Mouse (Mus musculus): ENCODE data around the gene Sec24a. TPM values are rescaled to one million over a fixed set of nuclear protein-coding genes. Genes with fewer than 3 reads are reported as not detected.
"Not testable (repeated sequence)": the region's sequence is repeated elsewhere in the genome, so short reads cannot be mapped to it uniquely, and the experiment has no call there.

Gene Sec24a
- polyA plus RNA-seq, 1 experiment from 2014 or later, result 21.2 TPM

DNA sequence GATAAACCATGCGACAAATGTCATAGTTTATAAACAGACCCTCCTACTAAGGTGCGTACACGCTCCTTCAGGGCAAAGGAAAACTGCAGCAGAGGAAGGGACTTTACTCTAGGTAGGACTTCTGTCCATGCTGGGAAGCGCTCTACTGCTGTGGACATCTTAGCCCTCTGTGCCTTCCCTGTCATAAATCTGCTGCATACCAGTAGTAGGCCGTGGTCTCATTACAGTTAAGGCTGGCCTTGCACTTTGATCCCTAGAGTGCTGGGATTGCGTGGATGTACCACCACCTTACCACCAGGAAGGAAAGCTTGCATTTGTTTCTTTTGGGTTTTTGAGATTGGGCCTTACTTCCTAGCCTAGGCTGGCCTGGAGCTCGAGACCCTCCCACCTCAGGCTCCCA, 27.2 kb upstream of the Sec24a start:
- peak overlapping the region; percentile 21; the same call in 1 of the 2 replicates for H3K27ac ChIP-seq (ENCODE audit: low read length)
- 78% methylated on average over 7 of the region's 7 CpGs for WGBS
- no peak overlapping the region for H3K4me2 ChIP-seq (ENCODE audit: low read depth, low read length)
- ATAC-seq, result peak; percentile 86
- H3K36me3 ChIP-seq (ENCODE audit: control insufficient read depth, insufficient read depth, low read length), result peaks cover 16% of the 10 kb centered on the region
- H3K9ac ChIP-seq (ENCODE audit: low read depth, low read length), result no peak overlapping the region
- H3K4me1 ChIP-seq (ENCODE audit: control insufficient read depth, insufficient read depth, low read length), result peaks cover 4% of the 10 kb centered on the region; the same call in 1 of the 2 replicates
- no peaks in the 10 kb centered on the region for H3K9me3 ChIP-seq (ENCODE audit: control insufficient read depth, low read length)
- H3K27me3 ChIP-seq (replicated peaks; ENCODE audit: control insufficient read depth, insufficient read depth, low read length), result no peaks in the 10 kb centered on the region
- no peak overlapping the region for H3K4me3 ChIP-seq (ENCODE audit: low read length)

DNA sequence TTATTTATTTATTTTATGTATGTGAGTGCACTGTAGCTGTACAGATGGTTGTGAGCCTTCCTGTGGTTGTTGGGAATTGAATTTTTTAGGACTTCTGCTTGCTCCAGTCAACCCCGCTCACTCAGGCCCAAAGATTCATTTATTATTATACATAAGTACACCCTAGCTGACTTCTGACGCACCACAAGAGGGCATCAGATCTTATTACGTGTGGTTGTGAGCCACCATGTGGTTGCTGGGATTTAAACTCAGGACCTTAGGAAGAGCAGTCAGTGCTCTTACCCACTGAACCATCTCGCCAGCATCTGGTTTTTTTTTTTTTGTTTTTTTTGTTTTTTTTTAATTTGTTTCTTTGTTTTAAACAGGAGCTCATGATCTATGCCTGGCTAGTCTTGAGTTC, 26.3 kb upstream of the Sec24a start:
- not testable (repeated sequence) for H3K27me3 ChIP-seq (replicated peaks; ENCODE audit: control insufficient read depth, insufficient read depth, low read length); H3K9ac ChIP-seq (ENCODE audit: low read depth, low read length); ATAC-seq; H3K4me2 ChIP-seq (ENCODE audit: low read depth, low read length); H3K4me1 ChIP-seq (ENCODE audit: control insufficient read depth, insufficient read depth, low read length); H3K4me3 ChIP-seq (ENCODE audit: low read length); H3K9me3 ChIP-seq (ENCODE audit: control insufficient read depth, low read length)
- 86% methylated on average over 4 of the region's 4 CpGs for WGBS
- peak overlapping the region; percentile 71; the same call in 1 of the 2 replicates for H3K27ac ChIP-seq (ENCODE audit: low read length)
- peaks cover 19% of the 10 kb centered on the region for H3K36me3 ChIP-seq (ENCODE audit: control insufficient read depth, insufficient read depth, low read length)

DNA sequence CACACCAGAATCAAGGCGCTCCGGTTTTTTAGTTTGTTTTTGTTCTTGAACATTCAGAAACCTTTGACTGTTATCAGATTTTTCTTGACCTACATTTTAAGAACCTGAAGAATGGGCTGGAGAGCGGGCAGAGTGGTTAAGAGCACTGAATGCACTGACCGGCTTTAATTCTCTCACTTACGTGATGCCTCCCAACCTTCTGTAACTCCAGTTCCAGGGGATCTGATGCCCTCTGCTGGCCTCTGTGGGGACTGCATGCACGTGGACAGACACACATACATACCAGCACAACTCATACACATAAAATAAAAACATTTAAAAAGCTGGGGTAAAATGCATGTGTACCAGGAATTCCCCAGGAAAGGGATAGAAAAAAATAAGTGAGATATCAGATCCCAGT, 22.5 kb upstream of the Sec24a start:
- Histone ChIP-seq H3K9me3 (ENCODE audit: control insufficient read depth, low read length) (no peaks in the 10 kb centered on the region), H3K27me3 (replicated peaks; ENCODE audit: control insufficient read depth, insufficient read depth, low read length) (no peaks in the 10 kb centered on the region), H3K27ac (ENCODE audit: low read length) (no peak overlapping the region), H3K36me3 (ENCODE audit: control insufficient read depth, insufficient read depth, low read length) (peaks cover 9% of the 10 kb centered on the region), H3K4me3 (ENCODE audit: low read length) (no peak overlapping the region), H3K4me2 (ENCODE audit: low read depth, low read length) (no peak overlapping the region), H3K9ac (ENCODE audit: low read depth, low read length) (no peak overlapping the region), H3K4me1 (ENCODE audit: control insufficient read depth, insufficient read depth, low read length) (peaks cover 4% of the 10 kb centered on the region; the same call in 1 of the 2 replicates)
- no peak for ATAC-seq
- 87% methylated on average over 6 of the region's 6 CpGs for WGBS

DNA sequence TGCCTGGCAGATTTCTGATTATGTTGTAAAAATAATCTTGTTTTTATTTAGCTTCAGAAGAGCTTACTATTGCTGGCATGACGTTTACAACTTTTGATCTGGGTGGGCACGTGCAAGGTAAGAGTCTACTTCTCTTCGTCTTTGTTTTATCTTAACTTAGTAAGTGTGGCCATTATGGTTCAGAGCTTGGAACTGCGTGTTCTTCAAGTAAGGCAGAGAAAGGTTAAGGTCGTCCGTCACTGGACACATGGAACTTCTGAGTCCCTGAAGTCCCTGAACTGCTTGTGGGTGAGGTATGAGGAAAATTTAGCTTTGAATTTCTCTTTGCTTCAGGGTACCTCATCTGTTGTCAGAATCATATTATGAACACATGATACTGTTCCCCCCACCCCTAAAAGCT, 19.3 kb upstream of the Sec24a start:
- no peaks in the 10 kb centered on the region for H3K9me3 ChIP-seq (ENCODE audit: control insufficient read depth, low read length)
- H3K27me3 ChIP-seq (replicated peaks; ENCODE audit: control insufficient read depth, insufficient read depth, low read length), result no peaks in the 10 kb centered on the region
- H3K4me2 ChIP-seq (ENCODE audit: low read depth, low read length), result no peak overlapping the region
- H3K9ac ChIP-seq (ENCODE audit: low read depth, low read length), result no peak overlapping the region
- H3K27ac ChIP-seq (ENCODE audit: low read length), result no peak overlapping the region
- 86% methylated on average over 6 of the region's 6 CpGs for WGBS
- no peak overlapping the region for H3K4me3 ChIP-seq (ENCODE audit: low read length)
- H3K4me1 ChIP-seq (ENCODE audit: control insufficient read depth, insufficient read depth, low read length), result no peaks in the 10 kb centered on the region
- peaks cover 14% of the 10 kb centered on the region for H3K36me3 ChIP-seq (ENCODE audit: control insufficient read depth, insufficient read depth, low read length)
- ATAC-seq, result no peak

DNA sequence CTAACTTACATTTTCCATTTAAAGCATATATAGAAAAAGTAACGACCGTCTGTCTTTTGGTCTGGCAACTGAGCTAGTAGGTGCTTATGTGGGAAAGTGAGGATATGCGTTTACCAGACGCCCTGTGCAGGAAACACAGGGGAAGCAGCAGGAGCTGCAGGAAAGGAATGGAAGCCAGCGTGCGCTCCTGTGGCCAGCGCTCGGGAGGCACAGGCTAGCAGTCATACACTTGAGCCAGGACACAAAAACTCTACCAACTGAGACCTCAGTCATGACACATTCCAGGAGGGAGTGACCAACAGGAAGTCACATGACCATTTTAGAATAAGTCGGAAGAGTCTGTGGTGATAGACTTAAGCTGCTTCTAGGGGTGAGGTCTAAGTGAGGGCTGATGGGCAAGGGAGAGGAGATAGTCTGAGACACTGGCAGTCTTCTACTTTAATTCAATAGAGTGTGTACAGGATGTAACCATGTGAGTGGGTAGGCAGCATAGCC, 17.4 kb upstream of the Sec24a start:
- H3K9ac ChIP-seq (ENCODE audit: low read depth, low read length), result no peak overlapping the region
- H3K4me3 ChIP-seq (ENCODE audit: low read length), result no peak overlapping the region
- H3K9me3 ChIP-seq (ENCODE audit: control insufficient read depth, low read length), result no peaks in the 10 kb centered on the region
- no peaks in the 10 kb centered on the region for H3K4me1 ChIP-seq (ENCODE audit: control insufficient read depth, insufficient read depth, low read length)
- no peak overlapping the region for H3K27ac ChIP-seq (ENCODE audit: low read length)
- 86% methylated on average over 9 of the region's 9 CpGs for WGBS
- ATAC-seq, result no peak
- no peaks in the 10 kb centered on the region for H3K27me3 ChIP-seq (replicated peaks; ENCODE audit: control insufficient read depth, insufficient read depth, low read length)
- no peak overlapping the region for H3K4me2 ChIP-seq (ENCODE audit: low read depth, low read length)
- H3K36me3 ChIP-seq (ENCODE audit: control insufficient read depth, insufficient read depth, low read length), result peaks cover 10% of the 10 kb centered on the region

DNA sequence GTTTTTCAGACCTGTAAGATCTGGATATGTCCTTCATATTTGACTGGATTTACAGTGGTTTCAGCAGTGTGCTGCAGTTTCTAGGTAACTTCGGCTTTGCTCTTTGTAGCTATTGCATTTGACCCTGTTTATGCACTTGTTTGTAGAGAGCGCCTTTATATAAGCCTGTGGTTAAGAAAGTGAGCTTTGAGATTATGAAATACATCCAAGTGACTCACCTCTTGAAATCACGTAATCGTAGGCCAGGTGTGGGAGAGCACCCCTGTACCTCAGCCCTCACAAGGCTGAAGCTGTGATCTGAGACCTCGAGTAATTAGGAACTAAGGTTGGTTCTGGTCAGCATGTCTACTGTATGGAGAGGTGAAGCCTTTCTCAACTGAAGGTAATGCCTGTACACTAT, 14.0 kb upstream of the Sec24a start:
- Histone ChIP-seq H3K27me3 (replicated peaks; ENCODE audit: control insufficient read depth, insufficient read depth, low read length) (no peaks in the 10 kb centered on the region), H3K27ac (ENCODE audit: low read length) (no peak overlapping the region), H3K4me2 (ENCODE audit: low read depth, low read length) (no peak overlapping the region), H3K36me3 (ENCODE audit: control insufficient read depth, insufficient read depth, low read length) (0 out of 2 replicates have a peak, but pooled peaks cover 5% of the 10 kb centered on the region), H3K4me1 (ENCODE audit: control insufficient read depth, insufficient read depth, low read length) (no peaks in the 10 kb centered on the region), H3K9ac (ENCODE audit: low read depth, low read length) (no peak overlapping the region), H3K4me3 (ENCODE audit: low read length) (no peak overlapping the region), H3K9me3 (ENCODE audit: control insufficient read depth, low read length) (no peaks in the 10 kb centered on the region)
- 89% methylated on average over 5 of the region's 5 CpGs for WGBS
- no peak for ATAC-seq

DNA sequence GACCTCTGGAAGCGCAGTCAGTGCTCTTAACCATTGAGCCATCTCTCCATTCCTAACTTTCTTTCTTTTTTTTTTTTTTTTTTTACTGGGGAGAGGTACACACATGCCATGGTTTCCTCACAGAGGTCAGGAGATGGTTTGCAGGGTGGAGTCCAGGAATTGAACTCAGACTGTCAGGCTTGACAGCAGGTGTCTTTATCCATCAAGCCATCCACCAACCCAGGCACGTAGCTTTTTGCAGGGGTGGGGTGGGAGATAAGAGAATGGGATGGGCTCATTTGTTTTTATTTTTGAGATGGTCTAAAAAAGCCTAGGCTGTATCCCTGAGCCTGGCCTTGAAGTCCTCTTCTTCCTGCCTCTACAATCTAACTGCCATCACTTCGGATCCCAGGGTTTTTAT, 12.1 kb upstream of the Sec24a start:
- H3K4me1 ChIP-seq (ENCODE audit: control insufficient read depth, insufficient read depth, low read length), result no peaks in the 10 kb centered on the region
- H3K4me2 ChIP-seq (ENCODE audit: low read depth, low read length), result no peak overlapping the region
- H3K4me3 ChIP-seq (ENCODE audit: low read length), result no peak overlapping the region
- no peaks in the 10 kb centered on the region for H3K9me3 ChIP-seq (ENCODE audit: control insufficient read depth, low read length)
- no peak overlapping the region for H3K9ac ChIP-seq (ENCODE audit: low read depth, low read length)
- no peak overlapping the region for H3K27ac ChIP-seq (ENCODE audit: low read length)
- WGBS, result 89% methylated on average over 3 of the region's 3 CpGs
- no peak for ATAC-seq
- 0 out of 2 replicates have a peak, but pooled peaks cover 4% of the 10 kb centered on the region for H3K36me3 ChIP-seq (ENCODE audit: control insufficient read depth, insufficient read depth, low read length)
- H3K27me3 ChIP-seq (replicated peaks; ENCODE audit: control insufficient read depth, insufficient read depth, low read length), result no peaks in the 10 kb centered on the region

DNA sequence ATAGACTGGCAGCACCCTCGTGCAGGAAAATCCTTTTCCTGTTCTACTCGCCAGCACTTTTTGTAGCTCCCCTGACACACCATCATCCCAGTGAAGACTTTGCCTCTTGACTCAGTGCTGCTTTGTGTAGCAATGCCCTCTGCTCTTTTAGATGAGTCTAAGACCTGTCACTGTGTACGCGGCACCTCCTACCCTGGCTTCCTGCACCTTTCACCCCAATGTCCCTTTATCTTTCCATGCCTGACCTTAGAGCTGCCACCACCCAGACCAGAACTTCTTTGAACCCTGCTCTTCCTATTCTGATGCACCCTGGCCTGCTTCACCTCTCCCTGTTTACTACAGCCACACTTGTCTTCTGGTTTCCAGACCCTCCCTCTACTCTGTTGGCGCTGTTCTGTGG, 4.9 kb upstream of the Sec24a start:
- H3K27ac ChIP-seq (ENCODE audit: low read length), result peak overlapping the region; percentile 89
- H3K4me1 ChIP-seq (ENCODE audit: control insufficient read depth, insufficient read depth, low read length), result peaks cover 7% of the 10 kb centered on the region; the same call in 1 of the 2 replicates
- peak overlapping the region; percentile 43 for H3K9ac ChIP-seq (ENCODE audit: low read depth, low read length)
- peak; percentile 85 for ATAC-seq
- no peaks in the 10 kb centered on the region for H3K27me3 ChIP-seq (replicated peaks; ENCODE audit: control insufficient read depth, insufficient read depth, low read length)
- H3K36me3 ChIP-seq (ENCODE audit: control insufficient read depth, insufficient read depth, low read length), result no peaks in the 10 kb centered on the region
- H3K4me3 ChIP-seq (ENCODE audit: low read length), result no peak overlapping the region
- no peaks in the 10 kb centered on the region for H3K9me3 ChIP-seq (ENCODE audit: control insufficient read depth, low read length)
- peak overlapping the region; percentile 36 for H3K4me2 ChIP-seq (ENCODE audit: low read depth, low read length)
- WGBS, result 49% methylated on average over 5 of the region's 5 CpGs

DNA sequence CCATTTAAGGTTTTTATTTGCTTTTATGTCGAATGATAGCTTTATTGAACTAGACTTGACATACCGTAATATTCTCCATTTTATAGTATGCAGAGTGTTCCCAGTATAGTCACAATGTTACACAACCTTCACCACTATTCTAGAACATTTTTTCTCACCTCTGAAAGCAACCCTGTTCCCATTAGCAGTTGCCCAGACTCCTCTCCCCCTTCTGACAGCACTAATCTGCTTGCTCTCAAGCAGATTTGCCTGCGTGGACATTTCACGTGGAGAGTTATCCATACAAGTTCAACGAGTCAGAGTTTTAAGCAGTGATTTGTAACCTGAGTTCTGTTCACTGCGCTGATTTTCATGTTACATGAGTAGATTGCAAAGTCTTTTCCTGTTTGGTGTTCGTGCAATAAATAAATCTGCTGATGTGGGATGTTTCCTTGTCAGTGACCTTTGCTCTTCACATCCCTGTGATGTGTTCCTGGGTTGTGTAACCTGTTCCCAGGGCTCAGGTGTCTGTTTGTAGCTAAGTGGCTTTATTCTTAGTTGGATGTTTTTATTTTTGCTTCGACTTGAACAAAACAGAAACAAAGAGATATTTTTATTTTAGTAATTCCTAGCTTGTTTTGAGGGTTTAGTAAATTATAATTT, 4.3 kb upstream of the Sec24a start:
- Histone ChIP-seq H3K4me3 (ENCODE audit: low read length) (no peak overlapping the region), H3K36me3 (ENCODE audit: control insufficient read depth, insufficient read depth, low read length) (no peaks in the 10 kb centered on the region), H3K27ac (ENCODE audit: low read length) (peak overlapping the region; percentile 89), H3K9me3 (ENCODE audit: control insufficient read depth, low read length) (no peaks in the 10 kb centered on the region), H3K27me3 (replicated peaks; ENCODE audit: control insufficient read depth, insufficient read depth, low read length) (no peaks in the 10 kb centered on the region), H3K9ac (ENCODE audit: low read depth, low read length) (0 out of 2 replicates have a peak overlapping the region, but pooled peaks have one; percentile 15), H3K4me2 (ENCODE audit: low read depth, low read length) (peak overlapping the region; percentile 24; the same call in 1 of the 2 replicates), H3K4me1 (ENCODE audit: control insufficient read depth, insufficient read depth, low read length) (peaks cover 9% of the 10 kb centered on the region; the same call in 1 of the 2 replicates)
- peak; percentile 85 for ATAC-seq
- WGBS, result 43% methylated on average over 8 of the region's 8 CpGs

All from intestine, embryonic 16.5 days (tissue).